Mouse (Mus musculus): Measurements from ENCODE around the gene Cant1.

GRCm38 (mm10) chr11:118408051-118408740 is 10.7 kb downstream of the Cant1 start:
- TF ChIP-seq CTCF (IDR thresholded peaks at IDR 0.05; ENCODE audit: insufficient read depth, low read length) = no peak
- no peak for TF ChIP-seq POLR2A (IDR thresholded peaks at IDR 0.05; ENCODE audit: borderline replicate concordance, extremely low read depth, low read depth, low read length)
